Mouse (Mus musculus): Measurements from ENCODE around the gene Zfp655. TPM values are rescaled to one million over a fixed set of nuclear protein-coding genes. Genes with fewer than 3 reads are reported as not detected.
A peak's percentile ranks its signal among the peaks of the same experiment; 100 is the strongest.

Gene Zfp655
- polyA plus RNA-seq (2015; fragmentation: Nextera tagmentation; extraction: Ambion mirVana), result 26.0 and 30.0 TPM in 2 replicates

DNA sequence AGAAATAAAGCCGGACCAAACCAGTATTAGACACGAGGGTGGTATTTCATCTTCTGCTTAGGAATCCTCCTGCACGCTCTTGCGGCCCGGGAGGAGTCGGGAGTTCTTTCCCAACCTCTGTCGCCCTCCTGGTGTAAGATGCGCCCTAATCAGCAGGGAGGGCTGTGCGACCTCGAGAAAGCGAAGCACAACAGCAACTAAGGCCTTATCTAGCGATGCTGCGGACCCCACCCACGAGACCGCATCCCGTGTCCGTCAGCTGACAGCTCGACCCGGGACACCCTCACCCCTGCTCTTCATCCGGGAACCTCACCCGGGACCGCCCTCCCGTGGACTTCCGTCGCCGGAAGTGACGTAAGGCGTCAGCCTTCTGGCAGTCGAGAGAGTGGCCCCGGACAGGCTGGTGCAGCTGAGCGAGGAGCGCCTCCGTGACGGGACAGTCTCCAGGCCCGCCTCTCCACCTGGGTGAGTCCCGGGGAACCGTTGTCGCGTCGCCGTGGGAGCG is at the start of gene Zfp655:
TSS of gene Zfp655 (plus strand) at position 349 of the 505 bp plus-strand sequence.
- Histone ChIP-seq H3K4me3 (peak within 1 kb of the TSS; percentile 99), H3K36me3 (peaks cover 31% of the 10 kb centered on the region), H3K4me1 (peaks cover 21% of the 10 kb centered on the region), H3K4me2 (peak within 1 kb of the TSS; percentile 85), H3K9ac (peak within 1 kb of the TSS; percentile 100), H3K9me3 (no peaks in the 10 kb centered on the region), H3K27me3 (replicated peaks) (no peaks in the 10 kb centered on the region), H3K27ac (replicated peaks) (peak within 1 kb of the TSS; percentile 96)
- under 1% methylated on average over 42 of the region's 42 CpGs for WGBS
- ATAC-seq (ENCODE audit: extremely low read depth, insufficient number of reproducible peaks, low FRiP score, low TSS enrichment), result peak; percentile 95

DNA sequence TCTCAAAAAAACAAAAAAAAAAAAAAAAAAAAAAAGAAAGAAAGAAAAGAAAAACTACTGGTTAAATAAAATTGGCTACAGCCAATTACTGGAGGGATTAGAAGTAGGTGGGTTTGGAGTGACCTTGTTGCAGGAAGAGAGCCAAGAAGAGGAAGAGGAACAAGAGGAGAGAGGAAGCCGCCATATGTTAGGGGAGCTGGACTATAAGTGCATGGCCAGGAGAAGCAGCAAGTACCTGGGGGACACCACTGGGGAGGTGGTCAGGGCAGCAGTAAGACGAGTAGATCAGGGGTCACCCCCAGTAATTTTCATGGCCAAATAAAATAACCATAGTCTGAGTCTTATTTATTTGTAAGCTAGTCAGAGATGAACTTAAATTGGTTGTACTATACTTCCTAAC is 46.3 kb upstream of the Zfp655 start:
- Histone ChIP-seq H3K27me3 (replicated peaks) (no peaks in the 10 kb centered on the region), H3K4me3 (no peak overlapping the region), H3K4me1 (peaks cover 21% of the 10 kb centered on the region), H3K36me3 (peaks cover 93% of the 10 kb centered on the region), H3K9me3 (no peaks in the 10 kb centered on the region), H3K4me2 (no peak overlapping the region), H3K9ac (no peak overlapping the region), H3K27ac (replicated peaks) (no peak overlapping the region)
- 87% methylated on average over 2 of the region's 2 CpGs for WGBS
- ATAC-seq (ENCODE audit: extremely low read depth, insufficient number of reproducible peaks, low FRiP score, low TSS enrichment), result no peak

DNA sequence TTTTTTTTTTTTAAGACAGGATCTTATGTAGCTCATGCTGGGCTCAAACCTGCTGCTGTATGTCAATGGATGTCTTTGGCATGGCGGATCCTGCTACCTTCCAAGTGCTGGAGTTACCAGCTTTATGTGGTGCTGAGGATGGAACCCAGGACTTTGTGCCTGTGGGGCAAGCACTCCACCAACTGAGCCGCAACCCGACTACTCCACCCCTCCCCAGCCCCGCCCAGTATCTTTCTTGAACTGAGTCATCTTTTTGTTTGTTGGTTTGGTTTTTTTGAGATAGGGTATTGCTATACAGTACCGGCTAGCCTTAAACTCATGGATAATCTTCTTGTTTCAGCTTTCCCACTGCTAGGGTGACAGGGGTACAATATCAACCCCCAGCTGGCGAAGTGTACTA is 42.1 kb upstream of the Zfp655 start:
- no peaks in the 10 kb centered on the region for H3K27me3 ChIP-seq (replicated peaks)
- H3K4me1 ChIP-seq, result peaks cover 32% of the 10 kb centered on the region
- ATAC-seq (ENCODE audit: extremely low read depth, insufficient number of reproducible peaks, low FRiP score, low TSS enrichment), result no peak
- H3K9ac ChIP-seq, result peak overlapping the region; percentile 89
- no peak overlapping the region for H3K27ac ChIP-seq (replicated peaks)
- H3K4me2 ChIP-seq, result peak overlapping the region; percentile 86
- WGBS, result 84% methylated on average over 6 of the region's 6 CpGs
- H3K36me3 ChIP-seq, result peaks cover 60% of the 10 kb centered on the region
- H3K4me3 ChIP-seq, result peak overlapping the region; percentile 83
- no peaks in the 10 kb centered on the region for H3K9me3 ChIP-seq

DNA sequence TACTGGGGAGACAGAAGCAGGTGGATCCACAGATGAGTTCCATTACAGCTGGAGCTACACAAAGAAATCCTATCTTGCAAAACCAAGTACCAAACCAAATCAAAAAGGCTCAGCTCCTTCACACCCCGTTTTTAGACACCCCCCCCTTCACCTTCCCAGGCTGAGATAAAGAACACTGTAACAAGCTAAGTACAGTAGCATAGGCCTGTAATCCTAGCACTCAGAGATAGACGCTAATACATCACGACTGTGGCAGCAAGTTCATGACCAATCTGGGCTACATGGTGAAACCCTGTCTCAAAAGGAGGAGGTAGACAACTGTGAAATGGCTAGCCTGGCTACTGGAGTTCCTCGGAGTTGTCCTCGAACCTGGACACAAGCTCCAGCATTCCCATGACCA is 41.1 kb upstream of the Zfp655 start:
- Histone ChIP-seq H3K27ac (replicated peaks) (peak overlapping the region; percentile 91), H3K9ac (peak overlapping the region; percentile 89), H3K4me3 (peak overlapping the region; percentile 83), H3K9me3 (no peaks in the 10 kb centered on the region), H3K4me2 (peak overlapping the region; percentile 86), H3K27me3 (replicated peaks) (no peaks in the 10 kb centered on the region), H3K4me1 (peaks cover 32% of the 10 kb centered on the region), H3K36me3 (peaks cover 60% of the 10 kb centered on the region)
- ATAC-seq (ENCODE audit: extremely low read depth, insufficient number of reproducible peaks, low FRiP score, low TSS enrichment), result no peak
- WGBS, result 21% methylated on average over 5 of the region's 5 CpGs

GRCm38 (mm10) chr5:145190875-145191798 is 40.4 kb upstream of the Zfp655 start:
- H3K9me3 ChIP-seq, result no peaks in the 10 kb centered on the region
- H3K4me1 ChIP-seq, result peaks cover 32% of the 10 kb centered on the region
- peaks cover 60% of the 10 kb centered on the region for H3K36me3 ChIP-seq
- under 1% methylated on average over 41 of the region's 41 CpGs for WGBS
- H3K4me3 ChIP-seq, result peak overlapping the region; percentile 83
- H3K9ac ChIP-seq, result peak overlapping the region; percentile 89
- no peaks in the 10 kb centered on the region for H3K27me3 ChIP-seq (replicated peaks)
- peak overlapping the region; percentile 86 for H3K4me2 ChIP-seq
- peak; percentile 80; the same call in 1 of the 2 replicates for ATAC-seq (ENCODE audit: extremely low read depth, insufficient number of reproducible peaks, low FRiP score, low TSS enrichment)
- H3K27ac ChIP-seq (replicated peaks), result peak overlapping the region; percentile 91

DNA sequence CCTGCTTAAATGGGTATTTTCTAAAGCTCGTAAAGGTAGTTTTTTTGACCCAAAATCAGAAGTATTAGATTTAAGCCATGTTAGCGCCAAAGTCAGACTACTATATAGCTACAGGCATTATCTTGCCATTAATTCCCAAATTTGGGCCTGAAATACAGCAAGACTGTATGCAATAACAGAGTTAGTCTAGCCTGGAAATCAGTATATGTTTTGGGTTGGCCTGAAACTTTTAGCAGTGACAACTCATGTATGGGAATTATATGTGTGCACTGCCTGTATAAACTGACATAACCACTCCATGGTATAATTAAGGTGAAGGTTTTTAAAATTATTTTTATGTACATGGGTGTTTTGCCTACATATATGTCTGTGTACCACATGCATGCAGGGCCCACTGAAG is 39.6 kb upstream of the Zfp655 start, which contains the start of gene Atp5j2:
TSS of gene Atp5j2 (minus strand) at position 101 of the 400 bp plus-strand sequence.
- Histone ChIP-seq H3K27ac (replicated peaks) (peak within 1 kb of the TSS; percentile 91), H3K9me3 (no peaks in the 10 kb centered on the region), H3K4me3 (peak within 1 kb of the TSS; percentile 83), H3K36me3 (peaks cover 59% of the 10 kb centered on the region), H3K4me2 (peak within 1 kb of the TSS; percentile 86), H3K27me3 (replicated peaks) (no peaks in the 10 kb centered on the region), H3K9ac (peak within 1 kb of the TSS; percentile 89), H3K4me1 (peaks cover 32% of the 10 kb centered on the region)
- 83% methylated on average over 2 of the region's 2 CpGs for WGBS
- no peak for ATAC-seq (ENCODE audit: extremely low read depth, insufficient number of reproducible peaks, low FRiP score, low TSS enrichment)

GRCm38 (mm10) chr5:145200387-145200786 is 31.1 kb upstream of the Zfp655 start:
- Histone ChIP-seq H3K27ac (replicated peaks) (no peak overlapping the region), H3K36me3 (peaks cover 29% of the 10 kb centered on the region), H3K9ac (peak overlapping the region; percentile 87; the same call in 1 of the 2 replicates), H3K9me3 (no peaks in the 10 kb centered on the region), H3K4me3 (peak overlapping the region; percentile 61), H3K4me2 (peak overlapping the region; percentile 78), H3K4me1 (peaks cover 18% of the 10 kb centered on the region), H3K27me3 (replicated peaks) (no peaks in the 10 kb centered on the region)
- 76% methylated on average over 7 of the region's 7 CpGs for WGBS
- no peak for ATAC-seq (ENCODE audit: extremely low read depth, insufficient number of reproducible peaks, low FRiP score, low TSS enrichment)

DNA sequence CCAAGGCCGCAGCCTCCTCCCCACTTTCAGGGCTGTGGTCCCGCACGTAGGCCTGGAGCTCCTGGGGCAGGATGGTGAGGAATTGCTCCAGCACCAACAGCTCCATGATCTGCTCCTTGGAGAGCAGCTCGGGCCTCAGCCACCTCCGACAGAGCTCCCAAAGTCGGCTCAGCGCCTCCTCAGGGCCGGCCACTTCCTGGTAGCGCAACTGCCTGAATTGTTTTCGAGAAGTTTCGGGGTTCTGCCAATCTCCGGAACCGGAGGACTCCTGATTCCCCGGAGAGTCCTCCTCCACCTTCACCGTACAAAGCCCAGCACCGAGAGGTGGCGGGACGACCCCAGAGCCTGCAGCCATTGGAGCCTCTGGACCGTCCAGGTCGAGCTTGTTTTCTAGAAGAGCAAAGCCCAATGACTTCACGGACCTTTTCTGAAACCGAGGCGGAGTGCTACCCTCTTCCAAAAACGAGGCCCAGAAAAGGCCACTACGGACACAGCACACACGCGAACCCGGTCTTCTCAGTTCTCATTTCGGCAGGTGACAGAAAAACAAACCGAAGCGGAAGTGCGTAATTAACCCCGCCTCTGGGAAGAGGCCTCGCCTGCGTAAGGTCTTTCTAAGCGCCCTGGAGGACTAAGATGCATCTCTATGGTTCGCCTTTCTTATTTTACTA is 30.1 kb upstream of the Zfp655 start, which contains the start of gene Zkscan14:
TSS of gene Zkscan14 (minus strand) at position 548 of the 671 bp plus-strand sequence.
- Histone ChIP-seq H3K27ac (replicated peaks) (peak within 1 kb of the TSS; percentile 54), H3K4me3 (peak within 1 kb of the TSS; percentile 61), H3K4me1 (peaks cover 29% of the 10 kb centered on the region), H3K4me2 (peak within 1 kb of the TSS; percentile 78), H3K9ac (peak within 1 kb of the TSS; percentile 87), H3K9me3 (no peaks in the 10 kb centered on the region), H3K36me3 (peaks cover 19% of the 10 kb centered on the region), H3K27me3 (replicated peaks) (no peaks in the 10 kb centered on the region)
- ATAC-seq (ENCODE audit: extremely low read depth, insufficient number of reproducible peaks, low FRiP score, low TSS enrichment), result peak; percentile 45; the same call in 1 of the 2 replicates
- WGBS, result 1% methylated on average over 37 of the region's 37 CpGs

GRCm38 (mm10) chr5:145202446-145202845 is 29.1 kb upstream of the Zfp655 start:
- Histone ChIP-seq H3K4me1 (peaks cover 31% of the 10 kb centered on the region), H3K4me2 (no peak overlapping the region), H3K27me3 (replicated peaks) (no peaks in the 10 kb centered on the region), H3K9ac (no peak overlapping the region), H3K9me3 (no peaks in the 10 kb centered on the region), H3K4me3 (no peak overlapping the region), H3K27ac (replicated peaks) (no peak overlapping the region), H3K36me3 (peaks cover 22% of the 10 kb centered on the region)
- WGBS, result 44% methylated on average over 3 of the region's 3 CpGs
- ATAC-seq (ENCODE audit: extremely low read depth, insufficient number of reproducible peaks, low FRiP score, low TSS enrichment), result no peak

DNA sequence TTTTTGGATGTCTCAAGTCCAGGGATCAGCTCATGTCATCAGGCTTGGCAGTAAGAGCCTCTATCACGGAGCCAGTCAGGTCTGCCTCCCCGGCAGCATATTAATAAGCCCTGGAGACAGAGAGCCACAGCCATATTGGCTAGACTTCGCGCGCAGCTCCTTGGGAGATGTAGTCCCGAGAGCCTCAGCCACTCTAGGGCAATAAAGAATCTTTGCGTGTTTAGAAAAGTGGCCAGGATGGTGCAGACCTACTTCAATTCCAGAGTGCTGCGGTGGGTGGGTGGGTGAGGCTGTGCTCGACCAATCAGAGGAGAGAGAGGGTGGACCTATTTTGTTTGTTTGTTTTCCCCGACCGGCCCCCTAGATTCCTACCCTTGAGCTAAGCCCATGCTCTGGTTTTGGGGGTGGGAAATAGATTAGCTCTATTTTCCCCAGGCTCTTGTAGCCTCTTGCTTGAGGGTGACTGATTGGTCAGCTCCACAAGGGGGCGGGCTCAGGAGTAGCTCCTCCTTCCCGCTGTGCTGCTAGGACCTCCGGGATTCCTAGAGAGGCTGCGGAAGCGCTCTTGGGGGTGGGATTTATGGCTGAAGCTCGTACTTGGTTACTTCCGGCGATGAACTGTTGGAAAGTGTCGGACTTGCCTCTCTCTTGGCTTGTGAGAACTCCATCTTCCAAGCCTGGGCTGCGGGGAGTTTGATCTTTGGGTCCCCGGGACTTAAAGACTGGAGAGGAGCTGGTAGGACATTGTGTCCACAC is 27.4 kb upstream of the Zfp655 start, which contains the start of gene Zkscan5:
TSS of gene Zkscan5 (plus strand) at position 627 of the 756 bp plus-strand sequence.
- peaks cover 23% of the 10 kb centered on the region for H3K36me3 ChIP-seq
- H3K4me2 ChIP-seq, result peak within 1 kb of the TSS; percentile 80
- peak within 1 kb of the TSS; percentile 95 for H3K27ac ChIP-seq (replicated peaks)
- ATAC-seq (ENCODE audit: extremely low read depth, insufficient number of reproducible peaks, low FRiP score, low TSS enrichment), result peak; percentile 87
- peaks cover 31% of the 10 kb centered on the region for H3K4me1 ChIP-seq
- H3K9me3 ChIP-seq, result no peaks in the 10 kb centered on the region
- under 1% methylated on average over 22 of the region's 22 CpGs for WGBS
- peak within 1 kb of the TSS; percentile 85 for H3K9ac ChIP-seq
- no peaks in the 10 kb centered on the region for H3K27me3 ChIP-seq (replicated peaks)
- peak within 1 kb of the TSS; percentile 74 for H3K4me3 ChIP-seq
